Mouse (Mus musculus) brain, embryonic 14.5 days (tissue): ENCODE results near the gene Pcbd1.

Experiments
- CTCF ChIP-seq: fragments of 200-500 bp; IDR thresholded peaks from 2 replicates; pipeline ENCODE4 v1.5.1; 2012; ENCODE audit warnings: inconsistent platforms, mild to moderate bottlenecking, moderate library complexity, borderline replicate concordance; ENCODE audit not compliant: insufficient read depth, insufficient read length; ENCODE audit errors: extremely low read depth
- POLR2A ChIP-seq: fragments of 200-500 bp; IDR thresholded peaks from 2 replicates; pipeline ENCODE4 v1.6.1; 2012; ENCODE audit warnings: mild to moderate bottlenecking, inconsistent platforms, borderline replicate concordance; ENCODE audit not compliant: poor library complexity, insufficient read depth, insufficient read length, severe bottlenecking; ENCODE audit errors: extremely low read depth

DNA sequence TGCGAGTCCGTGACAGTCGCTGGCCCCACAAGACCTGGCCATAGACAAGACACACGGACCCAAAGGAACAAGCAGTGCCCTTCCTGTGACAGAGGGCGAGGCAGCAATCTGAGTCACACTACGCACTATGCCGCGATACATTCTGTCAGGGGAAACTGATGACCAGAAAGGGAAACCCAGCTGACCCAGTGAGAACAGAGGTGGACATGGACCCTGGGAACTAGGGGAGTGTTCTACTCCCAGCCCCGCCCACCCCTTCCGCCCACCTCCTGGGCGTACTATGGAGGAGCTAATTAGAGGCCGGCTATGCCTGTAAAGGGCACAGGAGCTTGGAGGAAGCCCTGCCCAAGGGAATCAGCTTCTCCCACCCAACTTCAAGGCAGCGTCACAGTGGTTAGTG is 19.9 kb upstream of the Pcbd1 start:
- no peak for TF ChIP-seq CTCF
- no peak for TF ChIP-seq POLR2A
